Mouse (Mus musculus) CD4-positive, CD25-positive, alpha-beta regulatory T cell, adult 2 months (primary cell): Measurements from ENCODE around the gene Cdkl2.
A peak's percentile ranks its signal among the peaks of the same experiment; 100 is the strongest.

Source experiments
- DNase-seq: peaks from one replicate; pipeline ENCODE4 v3.0.0-alpha.2; 2012; ENCODE audit warnings: low read depth, low spot score

Cdkl2 gene

GRCm38 (mm10) chr5:91993061-91993460, 50.6 kb downstream of the Cdkl2 start:
- DNase-seq = no peak

GRCm38 (mm10) chr5:91991191-91991937, 52.3 kb downstream of the Cdkl2 start:
- DNase-seq = no peak

GRCm38 (mm10) chr5:91989261-91989660, 54.4 kb downstream of the Cdkl2 start:
- DNase-seq = no peak

GRCm38 (mm10) chr5:91987799-91988198, 55.9 kb downstream of the Cdkl2 start:
- DNase-seq = no peak

GRCm38 (mm10) chr5:91987236-91987635, 56.4 kb downstream of the Cdkl2 start, which contains the start of gene Odaph:
Odaph (plus strand) TSS chr5:91987475.
- no peak for DNase-seq

GRCm38 (mm10) chr5:91985721-91986120, 58.0 kb downstream of the Cdkl2 start:
- peak; percentile 24 for DNase-seq

- no peak for DNase-seq
These were observed 60.2 kb downstream of the Cdkl2 start for GRCm38 (mm10) chr5:91983490-91983889.

GRCm38 (mm10) chr5:91981176-91981840, 62.4 kb downstream of the Cdkl2 start:
- DNase-seq = no peak

- DNase-seq = no peak
These were observed 66.3 kb downstream of the Cdkl2 start for GRCm38 (mm10) chr5:91977397-91977770.

- DNase-seq = no peak
These were observed 66.9 kb downstream of the Cdkl2 start for GRCm38 (mm10) chr5:91976566-91977396.

GRCm38 (mm10) chr5:91975758-91976157, 67.9 kb downstream of the Cdkl2 start:
- DNase-seq = no peak

GRCm38 (mm10) chr5:91974002-91974401, 69.7 kb downstream of the Cdkl2 start:
- no peak for DNase-seq

- no peak for DNase-seq
These were observed 71.6 kb downstream of the Cdkl2 start for GRCm38 (mm10) chr5:91972046-91972445.

GRCm38 (mm10) chr5:91962639-91963440, 80.8 kb downstream of the Cdkl2 start, which contains the start of gene Rchy1:
Rchy1 (minus strand) TSS chr5:91963068.
- peak; percentile 93 for DNase-seq

- DNase-seq = no peak
These were observed 81.4 kb downstream of the Cdkl2 start for GRCm38 (mm10) chr5:91962259-91962638.

- DNase-seq = peak; percentile 52
These were observed 82.3 kb downstream of the Cdkl2 start for GRCm38 (mm10) chr5:91961370-91961769.

- no peak for DNase-seq
These were observed 83.0 kb downstream of the Cdkl2 start for GRCm38 (mm10) chr5:91960606-91961254.

- peak; percentile 10 for DNase-seq
These were observed 83.7 kb downstream of the Cdkl2 start for GRCm38 (mm10) chr5:91959986-91960385.

- DNase-seq = no peak
These were observed 84.6 kb downstream of the Cdkl2 start for GRCm38 (mm10) chr5:91959096-91959495.

- DNase-seq = no peak
These were observed 86.5 kb downstream of the Cdkl2 start for GRCm38 (mm10) chr5:91956991-91957760.
